Mouse (Mus musculus): Measurements from ENCODE around the gene Radil. TPM values are rescaled to one million over a fixed set of nuclear protein-coding genes. Genes with fewer than 3 reads are reported as not detected.

The Radil gene
- not detected for polyA plus RNA-seq (2017; shearing (Covaris generic))

DNA sequence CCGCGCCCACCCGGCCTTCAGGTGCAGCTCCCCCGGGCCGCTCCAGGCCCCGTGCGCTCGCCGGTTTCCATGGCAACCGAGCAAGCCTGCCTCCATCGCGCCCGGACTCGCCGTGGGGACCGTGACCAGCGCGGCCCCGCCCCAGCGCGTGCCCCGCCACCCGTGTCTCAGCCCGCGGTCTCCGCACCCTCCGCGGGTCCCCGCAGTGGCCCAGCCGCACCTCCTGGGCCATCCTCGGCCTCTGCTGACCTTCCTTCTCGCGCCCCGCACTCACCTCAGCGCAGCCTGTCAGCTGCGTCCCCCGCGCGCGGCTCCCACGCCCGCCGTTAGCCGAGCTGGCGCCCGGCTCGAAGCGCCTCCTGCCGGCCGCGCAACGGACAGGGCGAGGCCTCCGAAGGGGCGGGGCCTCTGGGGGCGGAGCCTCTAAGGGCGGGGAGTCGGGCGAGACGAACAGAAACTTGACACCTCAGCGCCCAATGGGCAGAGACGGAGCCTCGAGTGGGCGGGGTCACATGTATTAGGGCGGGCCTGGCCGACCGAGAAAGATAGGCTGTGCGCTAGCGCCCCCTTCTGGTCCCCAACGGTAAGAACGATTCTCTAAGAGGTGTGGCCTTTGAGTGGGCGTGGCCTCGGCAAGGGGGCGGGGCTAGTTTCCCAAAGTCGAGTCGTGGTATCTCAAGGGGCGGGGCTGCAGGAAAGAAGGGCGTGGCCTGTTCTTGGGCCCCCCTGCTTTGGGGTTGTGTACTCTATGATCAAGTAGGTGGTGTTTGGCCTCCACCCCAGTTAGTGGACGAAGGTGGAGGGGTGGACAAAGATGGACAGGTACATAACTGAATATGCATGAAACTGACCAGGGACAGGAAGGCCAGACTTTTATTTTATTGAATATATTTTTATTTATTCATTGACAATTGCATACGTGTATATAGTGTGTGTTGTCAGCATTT is at the start of gene Radil:
Gene Radil (minus strand): TSS at position 393 of the 947 bp plus-strand sequence.

DNA sequence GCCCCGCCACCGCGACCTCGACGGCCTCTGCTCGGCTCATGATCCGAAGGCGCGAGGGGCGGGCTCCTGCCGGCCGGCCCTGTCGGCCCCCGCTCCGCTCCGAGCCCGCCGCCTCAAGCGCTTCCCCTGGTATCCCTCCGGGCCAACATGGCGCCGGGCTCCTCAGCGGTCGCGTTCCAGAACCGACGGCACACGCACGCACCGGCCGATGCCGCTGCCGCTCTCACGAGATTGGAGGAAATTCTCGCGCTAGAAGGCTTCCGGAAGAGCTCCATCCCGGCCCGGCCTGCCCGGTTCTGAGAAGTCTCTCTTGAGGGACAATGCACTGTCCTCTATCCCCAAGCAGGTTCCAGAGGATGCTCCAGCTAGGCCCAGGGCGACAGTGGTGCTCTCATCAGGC is 21.0 kb downstream of the Radil start, which contains the start of gene Papolb:
Gene Papolb (minus strand): TSS at position 162 of the 400 bp plus-strand sequence.

DNA sequence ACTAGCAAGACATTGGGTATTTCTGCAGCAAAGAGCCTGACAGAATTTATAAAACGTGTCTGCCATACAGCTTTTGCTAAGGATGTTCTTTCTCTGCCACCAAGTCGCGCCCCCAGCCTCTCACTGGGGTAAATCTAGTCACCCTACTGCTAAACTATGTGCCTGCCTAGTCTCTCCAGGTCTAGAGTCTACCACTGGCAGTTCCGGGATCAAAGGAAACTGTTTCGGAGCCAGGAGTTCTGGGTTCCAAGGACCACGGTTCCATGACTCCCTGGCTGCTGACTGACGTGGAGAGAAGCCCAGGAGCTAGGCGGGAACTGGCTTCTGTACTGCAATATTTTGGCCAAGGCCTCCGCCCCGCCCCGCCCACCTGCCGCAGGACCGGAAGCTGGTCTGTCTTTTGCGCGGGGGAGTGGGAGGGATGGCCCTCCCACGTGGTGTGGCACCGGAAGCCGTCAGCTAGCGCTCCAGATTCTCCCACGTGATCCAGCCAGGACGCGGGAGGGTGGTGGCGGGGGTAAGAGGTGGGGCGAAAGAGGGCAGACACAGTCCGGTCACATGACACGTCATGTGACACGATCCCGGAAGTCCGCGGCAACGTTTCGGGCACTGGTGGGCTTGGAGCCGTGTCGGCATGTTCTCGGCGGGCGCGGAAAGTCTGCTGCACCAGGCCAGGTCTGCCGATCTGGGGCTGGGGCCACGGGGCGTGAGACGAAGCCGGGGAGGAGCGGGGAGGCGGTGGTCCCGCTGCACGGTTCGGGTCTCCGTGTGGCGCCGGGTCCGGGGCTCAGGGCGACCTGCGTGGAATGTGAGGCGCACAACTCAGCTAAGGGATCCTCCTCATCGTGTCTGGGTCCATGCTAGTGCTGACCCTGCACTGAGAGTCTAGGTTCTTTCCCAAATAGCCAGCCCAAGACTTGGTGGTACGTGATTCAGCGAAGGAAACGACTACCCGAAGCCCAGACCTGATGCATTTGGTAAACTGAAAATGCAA is 87.1 kb downstream of the Radil start, which contains the start of gene Ap5z1:
Gene Ap5z1 (plus strand): TSS at position 484 of the 994 bp plus-strand sequence.

Other genes starting within 250 kb of the Radil start
- gene Foxk1, start 149.6 kb downstream of the Radil start, polyA plus RNA-seq (2017; shearing (Covaris generic)) = 17.6 TPM
- 35.1 TPM for gene Ap5z1, start 87.2 kb downstream of the Radil start, polyA plus RNA-seq (2017; shearing (Covaris generic))
- not detected for gene Papolb, start 21.0 kb downstream of the Radil start, polyA plus RNA-seq (2017; shearing (Covaris generic))
- not detected for gene Mmd2, start 57.7 kb upstream of the Radil start, polyA plus RNA-seq (2017; shearing (Covaris generic))
- gene Wipi2, start 76.6 kb upstream of the Radil start, polyA plus RNA-seq (2017; shearing (Covaris generic)) = 58.3 TPM
- gene Slc29a4, start 141.4 kb upstream of the Radil start, polyA plus RNA-seq (2017; shearing (Covaris generic)) = 1.7 TPM